Mouse (Mus musculus) midbrain, embryonic 12.5 days (tissue): Measurements from ENCODE around the gene Cd8b1. TPM values are rescaled to one million over a fixed set of nuclear protein-coding genes. Genes with fewer than 3 reads are reported as not detected.

Experiments
- ATAC-seq: fragments of 200-750 bp; cut with Nextera tagmentation; 2 replicates; pipeline ENCODE4 v1.8.0; 2017; ENCODE audit warnings: low read depth, moderate TSS enrichment, moderate library complexity; ENCODE audit not compliant: low FRiP score
- H3K27ac ChIP-seq: fragments of 300-500 bp; sonication (generic); replicated peaks from 2 replicates; pipeline ENCODE4 v1.5.1; 2016; ENCODE audit warnings: mild to moderate bottlenecking
- H3K27me3 ChIP-seq: fragments of 300-500 bp; sonication (generic); 2 replicates; pipeline ENCODE4 v1.6.1; 2016; ENCODE audit warnings: mild to moderate bottlenecking
- H3K36me3 ChIP-seq: fragments of 300-500 bp; sonication (generic); 2 replicates; pipeline ENCODE4 v1.6.1; 2016
- H3K4me1 ChIP-seq: fragments of 300-500 bp; sonication (generic); 2 replicates; pipeline ENCODE4 v1.6.1; 2016
- H3K4me2 ChIP-seq: fragments of 300-500 bp; sonication (generic); replicated peaks from 2 replicates; pipeline ENCODE4 v1.6.1; 2016; ENCODE audit warnings: mild to moderate bottlenecking, moderate library complexity
- H3K4me3 ChIP-seq: fragments of 300-500 bp; sonication (generic); 2 replicates; pipeline ENCODE4 v1.5.1; 2016; ENCODE audit warnings: mild to moderate bottlenecking
- H3K9ac ChIP-seq: fragments of 300-500 bp; sonication (generic); replicated peaks from 2 replicates; pipeline ENCODE4 v1.6.1; 2016; ENCODE audit warnings: mild to moderate bottlenecking, moderate library complexity
- H3K9me3 ChIP-seq: fragments of 300-500 bp; sonication (generic); 2 replicates; pipeline ENCODE4 v1.6.1; 2016; ENCODE audit warnings: mild to moderate bottlenecking
- WGBS: fragments of 180-500 bp; shearing (Covaris S2); methylation state at CpG from one replicate; pipeline ENCODE4 v1.1.7; 2016; 5-methylcytosine and 5-hydroxymethylcytosine counted together
- polyA plus RNA-seq: library from polyadenylated mRNA; unstranded; fragments of >200 nt; fragmentation: Nextera tagmentation; extraction: Ambion mirVana; gene quantifications from 2 replicates; pipeline ENCODE4 v1.2.1, GENCODE M21; 2016

Gene Cd8b1
- not detected in 2 replicates for polyA plus RNA-seq

- Histone ChIP-seq H3K27me3 (no peaks in the 10 kb centered on the region), H3K4me2 (no peak within 1 kb of the TSS), H3K9me3 (no peaks in the 10 kb centered on the region), H3K4me1 (no peaks in the 10 kb centered on the region), H3K4me3 (no peak within 1 kb of the TSS), H3K9ac (no peak within 1 kb of the TSS), H3K27ac (no peak within 1 kb of the TSS), H3K36me3 (no peaks in the 10 kb centered on the region)
- 88% methylated on average over 7 of the region's 7 CpGs for whole genome bisulfite sequencing
- ATAC-seq: no peak
These were observed at the start of gene Cd8b1 for GRCm38 (mm10) chr6:71322491-71322921. Cd8b1 (plus strand) TSS chr6:71322788.

GRCm38 (mm10) chr6:71273715-71274114, 48.9 kb upstream of the Cd8b1 start:
- WGBS: 96% methylated on average over 1 of the region's 1 CpGs
- H3K9me3 ChIP-seq: no peaks in the 10 kb centered on the region
- H3K4me2 ChIP-seq: no peak overlapping the region
- H3K9ac ChIP-seq: no peak overlapping the region
- H3K36me3 ChIP-seq: no peaks in the 10 kb centered on the region
- no peak for ATAC-seq
- no peaks in the 10 kb centered on the region for H3K27me3 ChIP-seq
- H3K4me3 ChIP-seq: no peak overlapping the region
- no peak overlapping the region for H3K27ac ChIP-seq
- peaks cover 15% of the 10 kb centered on the region for H3K4me1 ChIP-seq

GRCm38 (mm10) chr6:71274621-71275020, 48.0 kb upstream of the Cd8b1 start:
- Histone ChIP-seq H3K4me1 (peaks cover 15% of the 10 kb centered on the region), H3K9ac (no peak overlapping the region), H3K36me3 (no peaks in the 10 kb centered on the region), H3K4me2 (no peak overlapping the region), H3K27ac (no peak overlapping the region), H3K9me3 (no peaks in the 10 kb centered on the region), H3K27me3 (no peaks in the 10 kb centered on the region), H3K4me3 (no peak overlapping the region)
- no peak for ATAC-seq
- WGBS: 81% methylated on average over 1 of the region's 1 CpGs

- Histone ChIP-seq H3K4me1 (no peaks in the 10 kb centered on the region), H3K27me3 (no peaks in the 10 kb centered on the region), H3K4me2 (no peak overlapping the region), H3K27ac (no peak overlapping the region), H3K4me3 (no peak overlapping the region), H3K36me3 (peaks cover 6% of the 10 kb centered on the region), H3K9ac (no peak overlapping the region), H3K9me3 (no peaks in the 10 kb centered on the region)
- 85% methylated on average over 1 of the region's 1 CpGs for WGBS
- no peak for ATAC-seq
These were observed 43.2 kb upstream of the Cd8b1 start for GRCm38 (mm10) chr6:71279418-71279817.

GRCm38 (mm10) chr6:71293509-71293908, 29.1 kb upstream of the Cd8b1 start:
- Histone ChIP-seq H3K4me1 (no peaks in the 10 kb centered on the region), H3K9ac (no peak overlapping the region), H3K4me2 (no peak overlapping the region), H3K9me3 (no peaks in the 10 kb centered on the region), H3K27ac (no peak overlapping the region), H3K36me3 (no peaks in the 10 kb centered on the region), H3K27me3 (no peaks in the 10 kb centered on the region), H3K4me3 (no peak overlapping the region)
- WGBS: 88% methylated on average over 14 of the region's 14 CpGs
- no peak for ATAC-seq

- no peak overlapping the region for H3K4me2 ChIP-seq
- no peaks in the 10 kb centered on the region for H3K27me3 ChIP-seq
- H3K27ac ChIP-seq: no peak overlapping the region
- H3K36me3 ChIP-seq: no peaks in the 10 kb centered on the region
- WGBS: 79% methylated on average over 6 of the region's 6 CpGs
- H3K4me1 ChIP-seq: no peaks in the 10 kb centered on the region
- H3K9ac ChIP-seq: no peak overlapping the region
- no peak for ATAC-seq
- H3K4me3 ChIP-seq: no peak overlapping the region
- H3K9me3 ChIP-seq: no peaks in the 10 kb centered on the region
These were observed 27.3 kb upstream of the Cd8b1 start for GRCm38 (mm10) chr6:71295303-71295702.

- H3K4me2 ChIP-seq: no peak overlapping the region
- no peaks in the 10 kb centered on the region for H3K27me3 ChIP-seq
- H3K27ac ChIP-seq: no peak overlapping the region
These were observed 24.5 kb upstream of the Cd8b1 start for GRCm38 (mm10) chr6:71298051-71298450.

GRCm38 (mm10) chr6:71298751-71299150, 23.8 kb upstream of the Cd8b1 start:
- WGBS: 36% methylated on average over 3 of the region's 3 CpGs
- Histone ChIP-seq H3K4me3 (no peak overlapping the region), H3K4me2 (no peak overlapping the region), H3K9me3 (no peaks in the 10 kb centered on the region), H3K27me3 (no peaks in the 10 kb centered on the region), H3K4me1 (no peaks in the 10 kb centered on the region), H3K27ac (no peak overlapping the region), H3K36me3 (no peaks in the 10 kb centered on the region), H3K9ac (no peak overlapping the region)
- ATAC-seq: no peak

More at GRCm38 (mm10) chr6:71298051-71298450, 24.5 kb upstream of the Cd8b1 start:
- H3K9ac ChIP-seq: no peak overlapping the region
- no peak for ATAC-seq
- no peak overlapping the region for H3K4me3 ChIP-seq
- 67% methylated on average over 2 of the region's 2 CpGs for WGBS
- no peaks in the 10 kb centered on the region for H3K4me1 ChIP-seq
- H3K36me3 ChIP-seq: no peaks in the 10 kb centered on the region
- no peaks in the 10 kb centered on the region for H3K9me3 ChIP-seq

- Histone ChIP-seq H3K36me3 (no peaks in the 10 kb centered on the region), H3K9me3 (no peaks in the 10 kb centered on the region), H3K27me3 (no peaks in the 10 kb centered on the region), H3K9ac (no peak overlapping the region), H3K27ac (no peak overlapping the region), H3K4me1 (no peaks in the 10 kb centered on the region), H3K4me3 (no peak overlapping the region), H3K4me2 (no peak overlapping the region)
- ATAC-seq: no peak
- 70% methylated on average over 6 of the region's 6 CpGs for WGBS
These were observed 20.4 kb upstream of the Cd8b1 start for GRCm38 (mm10) chr6:71302097-71302731.

- no peaks in the 10 kb centered on the region for H3K9me3 ChIP-seq
- H3K36me3 ChIP-seq: no peaks in the 10 kb centered on the region
- no peak for ATAC-seq
- no peak overlapping the region for H3K27ac ChIP-seq
- WGBS: 89% methylated on average over 8 of the region's 8 CpGs
- no peak overlapping the region for H3K4me3 ChIP-seq
- H3K9ac ChIP-seq: no peak overlapping the region
- no peaks in the 10 kb centered on the region for H3K27me3 ChIP-seq
- H3K4me2 ChIP-seq: no peak overlapping the region
- H3K4me1 ChIP-seq: no peaks in the 10 kb centered on the region
These were observed 15.1 kb upstream of the Cd8b1 start for GRCm38 (mm10) chr6:71307486-71307885.

- no peak for ATAC-seq
- Histone ChIP-seq H3K4me1 (no peaks in the 10 kb centered on the region), H3K36me3 (no peaks in the 10 kb centered on the region), H3K9ac (no peak within 1 kb of the TSS), H3K4me2 (no peak within 1 kb of the TSS), H3K27me3 (no peaks in the 10 kb centered on the region), H3K9me3 (no peaks in the 10 kb centered on the region), H3K27ac (no peak within 1 kb of the TSS), H3K4me3 (no peak within 1 kb of the TSS)
- 87% methylated on average over 3 of the region's 3 CpGs for WGBS
These were observed 733 bp upstream of the Cd8b1 start, which contains the start of gene Smyd1 for GRCm38 (mm10) chr6:71321826-71322283. Smyd1 (minus strand) TSS chr6:71322233.

- H3K9me3 ChIP-seq: no peaks in the 10 kb centered on the region
- H3K4me2 ChIP-seq: no peak overlapping the region
- no peak for ATAC-seq
- H3K9ac ChIP-seq: no peak overlapping the region
- H3K36me3 ChIP-seq: no peaks in the 10 kb centered on the region
- H3K4me1 ChIP-seq: no peaks in the 10 kb centered on the region
- 91% methylated on average over 9 of the region's 9 CpGs for WGBS
- H3K27ac ChIP-seq: no peak overlapping the region
- H3K4me3 ChIP-seq: no peak overlapping the region
- H3K27me3 ChIP-seq: no peaks in the 10 kb centered on the region
These were observed 2.2 kb downstream of the Cd8b1 start for GRCm38 (mm10) chr6:71324816-71325215.

- Histone ChIP-seq H3K27me3 (no peaks in the 10 kb centered on the region), H3K27ac (no peak overlapping the region), H3K36me3 (no peaks in the 10 kb centered on the region), H3K4me1 (no peaks in the 10 kb centered on the region), H3K9ac (no peak overlapping the region), H3K4me3 (no peak overlapping the region), H3K4me2 (no peak overlapping the region), H3K9me3 (no peaks in the 10 kb centered on the region)
- no peak for ATAC-seq
- WGBS: 90% methylated on average over 6 of the region's 6 CpGs
These were observed 7.3 kb downstream of the Cd8b1 start for GRCm38 (mm10) chr6:71329881-71330280.
